Mouse (Mus musculus) ovary, adult 18-20 months (tissue): ENCODE results near the gene Cd6.

Source experiments
- DNase-seq: peaks from one replicate; pipeline ENCODE4 v3.0.0; 2022; ENCODE audit warnings: low spot score, mixed read lengths

The Cd6 gene

DNA sequence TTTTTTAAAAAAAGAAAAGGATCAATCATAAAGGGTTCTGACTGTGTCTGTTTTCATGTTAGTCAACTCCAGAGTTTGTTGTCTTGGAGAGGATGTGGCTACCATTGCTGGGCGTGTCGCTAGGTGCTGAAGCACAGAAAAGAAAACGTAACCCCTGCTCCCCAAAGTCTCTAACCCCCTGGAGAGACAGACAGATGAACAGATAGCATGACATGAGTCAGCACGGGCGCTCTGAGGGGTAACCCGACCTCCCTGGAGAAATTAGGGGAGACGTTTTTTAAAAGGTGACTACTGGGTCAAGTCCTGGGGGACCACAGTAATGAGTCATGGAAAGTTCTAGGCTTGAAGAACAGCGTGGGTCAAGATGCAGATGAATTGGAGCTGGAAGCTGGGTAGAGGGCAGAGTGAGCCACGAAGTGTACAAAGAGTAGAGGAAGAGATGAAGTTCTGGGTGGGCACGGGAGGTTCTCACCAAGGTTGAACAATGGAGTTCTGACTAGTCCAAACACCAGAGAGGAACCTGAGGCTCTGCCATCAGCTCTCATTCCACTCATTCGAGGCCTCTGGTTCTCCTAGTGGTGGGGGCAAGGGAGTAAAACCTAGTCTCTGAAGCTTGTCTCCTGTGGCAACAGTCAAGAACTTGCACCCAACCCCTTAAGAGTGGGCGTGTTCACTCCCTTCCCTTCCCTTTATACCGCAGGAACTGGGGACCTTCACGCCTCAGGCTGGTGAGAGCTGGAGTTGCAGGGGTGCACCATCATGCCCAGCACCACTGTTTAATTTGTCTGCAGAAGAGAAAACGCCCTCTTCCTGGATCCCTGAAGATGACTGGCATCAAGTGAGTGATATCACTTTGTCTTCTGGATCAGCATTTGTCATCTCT, 9.4 kb upstream of the Cd6 start, which contains the start of gene Slc15a3:
Gene Slc15a3, plus strand, starts transcription at position 718 of the 883 bp plus-strand sequence.
- DNase-seq: no peak

DNA sequence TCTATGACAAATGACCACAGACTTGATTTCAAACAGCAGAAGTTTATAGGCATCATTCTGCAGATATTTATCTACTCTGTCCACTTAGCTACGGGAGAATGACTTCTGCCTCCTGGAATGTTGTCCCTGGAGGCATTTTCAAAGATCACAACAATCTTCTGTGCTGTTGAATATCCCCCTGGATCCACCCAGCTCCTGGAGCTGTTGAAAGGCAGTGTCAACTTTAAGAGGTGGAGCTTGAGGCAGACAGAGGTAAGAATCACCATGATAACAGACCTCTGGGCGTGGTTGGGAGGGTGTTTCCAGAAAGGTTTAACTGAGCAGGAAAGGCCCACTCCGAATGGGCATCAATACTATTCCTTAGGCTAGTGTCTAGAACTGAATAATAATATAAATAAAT, 5.8 kb upstream of the Cd6 start:
- DNase-seq: no peak

- no peak for DNase-seq
Measured at GRCm38 (mm10) chr19:10833611-10834010, 3.8 kb upstream of the Cd6 start.

DNA sequence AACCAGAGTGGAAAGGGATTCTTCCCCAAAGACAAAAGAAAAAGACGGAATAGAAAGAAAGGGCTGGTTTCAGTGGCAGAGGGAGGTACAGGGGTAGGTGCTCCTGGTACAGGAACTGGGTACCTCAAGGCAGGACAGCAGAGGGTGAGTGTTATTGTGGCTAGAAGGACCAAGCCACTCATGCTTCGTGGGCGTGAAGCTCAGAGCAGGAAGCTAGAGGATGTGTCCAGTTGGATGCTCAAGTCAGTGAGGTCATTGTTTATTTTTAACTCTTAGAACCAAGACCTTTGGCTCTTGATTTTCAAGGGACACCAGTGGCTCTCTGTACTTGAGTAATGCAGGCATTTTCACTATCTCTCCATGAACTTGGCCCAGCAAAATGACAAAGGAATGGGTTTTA, 2.2 kb upstream of the Cd6 start:
- DNase-seq: no peak

- peak; percentile 24 for DNase-seq
Measured at GRCm38 (mm10) chr19:10831424-10831823, 1.6 kb upstream of the Cd6 start.

GRCm38 (mm10) chr19:10828321-10828720, 1.5 kb downstream of the Cd6 start:
- DNase-seq: no peak

GRCm38 (mm10) chr19:10824061-10824460, 5.8 kb downstream of the Cd6 start:
- DNase-seq: no peak

DNA sequence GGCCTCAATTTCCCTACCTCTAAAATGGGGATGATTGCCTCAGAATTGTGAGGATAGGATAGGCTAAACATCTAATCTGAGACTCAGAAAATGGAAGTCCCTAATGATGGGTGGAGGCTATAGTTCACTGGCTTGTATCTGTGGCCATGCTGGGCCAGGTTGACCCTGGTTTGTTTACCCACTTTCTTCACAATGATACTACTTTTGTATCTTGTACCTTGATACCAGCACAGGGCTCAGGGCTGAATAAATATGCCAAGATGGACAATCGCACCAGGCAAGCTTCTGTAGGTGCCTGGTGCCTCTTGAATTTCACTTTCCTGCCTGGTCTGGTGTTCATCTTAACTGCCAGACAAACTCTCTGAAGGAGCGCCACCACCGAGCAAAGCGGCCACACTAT, 7.3 kb downstream of the Cd6 start:
- no peak for DNase-seq

DNA sequence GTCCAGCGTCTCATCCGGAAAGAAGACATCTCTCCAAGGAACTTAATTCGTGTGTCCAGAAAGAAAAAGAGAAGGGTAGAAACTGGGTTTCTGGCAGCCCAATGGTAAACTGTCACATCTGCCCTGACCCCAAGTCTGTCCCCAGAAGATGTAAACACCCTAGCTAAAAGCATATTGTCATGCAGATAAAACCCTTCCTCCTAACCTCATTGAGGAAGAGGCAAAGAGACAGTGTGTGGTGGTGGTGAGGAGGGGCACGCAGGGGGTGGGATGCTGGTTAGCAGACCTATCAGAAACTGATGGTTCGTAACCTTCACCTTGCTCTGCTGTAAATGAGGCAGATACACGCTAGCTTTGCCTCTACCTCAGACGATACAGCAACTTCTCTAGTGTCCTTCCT, 8.5 kb downstream of the Cd6 start:
- DNase-seq: no peak

- peak; percentile 60 for DNase-seq
Measured at GRCm38 (mm10) chr19:10818217-10818946, 11.5 kb downstream of the Cd6 start.

GRCm38 (mm10) chr19:10816462-10816861, 13.4 kb downstream of the Cd6 start:
- no peak for DNase-seq

DNA sequence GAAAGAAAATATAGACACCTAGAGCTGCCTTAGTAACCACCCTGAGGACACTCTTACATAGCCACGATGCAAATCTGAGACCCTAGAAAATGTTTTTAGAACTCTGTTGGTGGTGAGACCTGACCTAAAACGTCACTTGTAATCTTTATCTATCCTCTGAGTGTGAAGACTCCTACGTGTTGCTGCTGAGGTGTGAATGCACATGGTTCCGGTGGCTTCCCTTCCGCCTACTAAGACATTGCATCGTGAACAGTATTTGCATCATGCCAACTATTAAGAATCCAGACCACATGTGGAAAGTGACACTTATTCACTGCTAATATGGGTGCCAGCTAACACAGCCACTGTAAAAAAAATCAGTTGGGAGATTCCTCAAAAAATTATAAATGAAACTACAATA, 14.0 kb downstream of the Cd6 start:
- DNase-seq: no peak

- DNase-seq: no peak
Measured at GRCm38 (mm10) chr19:10813905-10814304, 16.0 kb downstream of the Cd6 start.

GRCm38 (mm10) chr19:10813039-10813438, 16.8 kb downstream of the Cd6 start:
- DNase-seq: no peak

DNA sequence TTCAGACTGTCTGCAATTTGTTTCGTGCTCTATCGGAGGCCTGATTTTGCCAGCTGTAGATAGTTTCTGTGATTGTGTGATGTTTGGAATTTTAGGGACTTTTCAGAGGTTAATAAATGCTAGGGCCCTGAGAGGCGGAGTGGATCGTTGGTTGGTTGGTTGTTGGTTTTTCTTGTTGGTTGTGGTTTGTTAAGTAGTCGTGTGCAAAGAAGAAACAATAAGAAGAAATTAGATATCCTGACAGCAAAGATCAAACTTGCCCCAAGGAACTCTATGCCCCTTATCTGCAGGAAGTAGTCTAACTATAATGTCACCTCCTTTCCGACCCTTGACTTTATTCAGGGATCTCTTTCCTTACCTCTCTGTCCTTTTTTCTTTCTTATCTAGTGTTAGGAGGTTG, 18.4 kb downstream of the Cd6 start:
- DNase-seq: no peak

GRCm38 (mm10) chr19:10810176-10810492, 19.7 kb downstream of the Cd6 start:
- DNase-seq: no peak

- no peak for DNase-seq
Measured at GRCm38 (mm10) chr19:10809428-10810175, 20.3 kb downstream of the Cd6 start.

- DNase-seq: no peak
Measured at GRCm38 (mm10) chr19:10808524-10809233, 21.2 kb downstream of the Cd6 start.

DNA sequence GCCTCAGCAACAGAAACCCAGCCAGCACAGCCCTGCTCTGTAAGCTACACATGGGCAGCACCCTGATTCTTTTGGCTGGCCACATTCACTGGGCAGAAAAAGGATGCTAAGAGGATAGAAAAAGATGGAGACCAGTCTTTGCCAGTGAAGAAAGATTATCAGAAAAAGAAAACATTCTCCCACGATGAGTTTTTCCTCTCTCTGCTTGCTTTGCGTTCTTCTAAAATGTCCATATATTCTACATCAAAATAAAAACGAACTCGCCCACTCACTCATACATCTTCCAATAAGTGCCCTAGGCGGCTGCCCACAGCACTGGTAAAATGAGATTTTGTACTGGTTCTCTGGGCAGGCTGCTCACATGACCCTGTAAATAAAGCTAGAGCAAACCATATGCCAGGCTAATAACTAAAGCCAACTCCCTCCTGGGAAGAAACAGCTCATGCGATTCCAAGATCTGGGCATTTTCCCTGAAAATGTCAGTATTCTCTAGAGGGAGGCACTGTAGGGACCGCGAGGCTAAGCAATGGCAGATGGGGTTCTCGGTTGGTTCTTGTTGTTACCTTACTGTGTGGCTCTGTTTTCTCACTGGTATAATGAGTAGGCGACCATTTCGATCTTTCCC, 24.1 kb downstream of the Cd6 start:
- no peak for DNase-seq

- no peak for DNase-seq
Measured at GRCm38 (mm10) chr19:10804850-10805660, 24.8 kb downstream of the Cd6 start.

DNA sequence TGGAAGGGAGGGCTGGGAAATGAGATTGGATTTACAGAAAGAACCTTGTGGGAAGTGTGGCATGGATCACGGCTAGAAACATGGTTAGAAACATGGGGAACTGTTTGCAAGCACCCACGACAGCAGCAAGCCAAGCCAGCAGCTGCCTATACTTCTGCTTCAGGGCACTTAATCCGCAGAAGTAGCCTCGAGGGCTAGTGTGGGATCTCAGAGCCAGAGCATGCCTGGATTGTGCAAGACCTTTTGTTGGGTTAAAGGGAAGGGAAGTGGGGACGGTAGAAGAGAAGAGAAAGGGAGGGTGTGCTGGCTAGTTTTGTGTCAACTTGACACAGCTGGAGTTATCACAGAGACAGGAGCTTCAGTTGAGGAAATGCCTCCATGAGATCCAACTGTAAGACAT, 26.1 kb downstream of the Cd6 start:
- no peak for DNase-seq
